Mouse (Mus musculus) liver, embryonic 11.5 days (tissue): ENCODE measurements around the gene Gpr4. TPM values are rescaled to one million over a fixed set of nuclear protein-coding genes. Genes with fewer than 3 reads are reported as not detected.

ENCODE experiments used
- microRNA counts: library from miRNA; unstranded; fragments of <30 nt; microRNA quantifications from one replicate; lab custom pipeline; 2015
- microRNA-seq: library from miRNA; unstranded; fragments of <30 nt; microRNA quantifications from one replicate; pipeline ENCODE4, GENCODE M21; 2017; ENCODE audit warnings: borderline number of aligned reads
- polyA plus RNA-seq: library from polyadenylated mRNA; unstranded; fragments of >200 nt; fragmentation: Nextera tagmentation; extraction: Ambion mirVana; gene quantifications from 2 replicates; pipeline ENCODE4 v1.2.1, GENCODE M21; 2014

The Gpr4 gene
- polyA plus RNA-seq, 1 experiment from 2014 or later, result 1.9 TPM

MicroRNAs encoded within 50 kb of the gene (microRNA counts, 519-probe panel; counts per million panel counts)
- not detected for microRNA mmu-miR-330 (lab: Ali Mortazavi, UCI)

Small RNAs within 50 kb of the gene (microRNA-seq; reads per million reads assigned to microRNA genes)
- gene Mir330, result 361 reads per million, percentile 62 among the genes with 10 or more reads in this experiment

Other genes starting within 250 kb of the Gpr4 start
- not detected in 2 replicates for gene Nanos2, start 225.1 kb upstream of the Gpr4 start, polyA plus RNA-seq
- gene Mypop, start 221.3 kb upstream of the Gpr4 start, polyA plus RNA-seq, result 1.5 and 2.2 TPM in 2 replicates
- gene Irf2bp1, start 208.5 kb upstream of the Gpr4 start, polyA plus RNA-seq, result 23.3 and 24.9 TPM in 2 replicates
- gene Foxa3, start 189.0 kb upstream of the Gpr4 start, polyA plus RNA-seq, result 29.7 and 32.0 TPM in 2 replicates
- gene Sympk, start 188.2 kb upstream of the Gpr4 start, polyA plus RNA-seq, result 26.3 and 28.4 TPM in 2 replicates
- gene Rsph6a, start 157.8 kb upstream of the Gpr4 start, polyA plus RNA-seq, result not detected in 2 replicates
- 10.2 and 12.8 TPM in 2 replicates for gene Dmwd, start 136.3 kb upstream of the Gpr4 start, polyA plus RNA-seq
- 12.4 and 13.9 TPM in 2 replicates for gene Dmpk, start 128.7 kb upstream of the Gpr4 start, polyA plus RNA-seq
- gene Six5, start 117.9 kb upstream of the Gpr4 start, polyA plus RNA-seq, result 3.7 and 4.3 TPM in 2 replicates
- gene Gm4969, start 94.2 kb upstream of the Gpr4 start, polyA plus RNA-seq, result 1.2 and 1.9 TPM in 2 replicates
- 9.9 TPM in 2 replicates for gene Fbxo46, start 92.7 kb upstream of the Gpr4 start, polyA plus RNA-seq
- 7.5 and 9.5 TPM in 2 replicates for gene Qpctl, start 63.2 kb upstream of the Gpr4 start, polyA plus RNA-seq
- gene Snrpd2, start 62.8 kb upstream of the Gpr4 start, polyA plus RNA-seq, result 140 and 158 TPM in 2 replicates
- 0.69 and 0.73 TPM in 2 replicates for gene Gipr, start 46.4 kb upstream of the Gpr4 start, polyA plus RNA-seq
- gene Eml2, start 36.1 kb upstream of the Gpr4 start, polyA plus RNA-seq, result 2.7 and 3.8 TPM in 2 replicates
- 31.6 and 33.9 TPM in 2 replicates for gene Opa3, start 15.8 kb downstream of the Gpr4 start, polyA plus RNA-seq
- gene Vasp, start 59.3 kb downstream of the Gpr4 start, polyA plus RNA-seq, result 85.9 and 87.5 TPM in 2 replicates
- gene Ppm1n, start 67.5 kb downstream of the Gpr4 start, polyA plus RNA-seq, result not detected in 2 replicates
- gene Rtn2, start 70.1 kb downstream of the Gpr4 start, polyA plus RNA-seq, result 8.2 and 11.1 TPM in 2 replicates
- gene Fosb, start 97.5 kb downstream of the Gpr4 start, polyA plus RNA-seq, result 0.07 TPM in 1 of 2 replicates, not detected in the other
- gene Ercc1, start 132.2 kb downstream of the Gpr4 start, polyA plus RNA-seq, result 46.4 and 46.8 TPM in 2 replicates
- 28.7 and 30.2 TPM in 2 replicates for gene Cd3eap, start 146.9 kb downstream of the Gpr4 start, polyA plus RNA-seq
- gene Ppp1r13l, start 147.2 kb downstream of the Gpr4 start, polyA plus RNA-seq, result 3.9 and 4.2 TPM in 2 replicates
- gene Ercc2, start 169.5 kb downstream of the Gpr4 start, polyA plus RNA-seq, result 14.0 and 15.6 TPM in 2 replicates
- gene Klc3, start 191.6 kb downstream of the Gpr4 start, polyA plus RNA-seq, result 0.71 and 0.99 TPM in 2 replicates
- gene Ckm, start 192.2 kb downstream of the Gpr4 start, polyA plus RNA-seq, result 0.34 and 0.40 TPM in 2 replicates
- gene Mark4, start 246.3 kb downstream of the Gpr4 start, polyA plus RNA-seq, result 6.7 and 7.7 TPM in 2 replicates